Mouse (Mus musculus) embryonic fibroblast, embryonic 13.5 days (primary cell): ENCODE measurements around the gene Ankrd33.

Experiments used
- CTCF ChIP-seq: IDR thresholded peaks from 2 replicates; pipeline ENCODE4 v1.5.1; 2011; ENCODE audit warnings: mild to moderate bottlenecking, control low read depth, low read length, moderate library complexity, borderline replicate concordance; ENCODE audit not compliant: insufficient read depth
- POLR2A ChIP-seq: IDR thresholded peaks from 2 replicates; pipeline ENCODE4 v1.6.1; 2011; ENCODE audit warnings: low read depth, mild to moderate bottlenecking, control low read depth, low read length, moderate library complexity

DNA sequence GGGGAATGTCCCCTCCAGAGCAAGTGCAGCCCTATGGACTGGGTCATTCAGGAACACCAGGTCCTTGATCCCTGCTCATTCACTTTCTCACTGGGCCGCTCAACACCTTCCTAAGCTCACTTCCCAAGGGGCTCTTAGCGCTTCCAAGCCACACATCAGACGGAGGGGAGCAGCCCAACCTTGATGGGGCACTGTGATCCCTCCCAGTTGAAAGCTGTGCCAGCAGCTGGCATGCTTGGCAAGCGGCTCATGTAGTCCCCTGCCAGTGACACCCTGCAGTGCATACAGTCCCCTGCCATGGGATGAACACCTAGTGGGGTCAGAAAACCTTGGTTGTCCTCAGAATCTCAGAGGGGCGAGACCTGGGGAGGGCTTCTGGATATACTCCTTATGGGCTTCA is 41.5 kb upstream of the Ankrd33 start:
- no peak for TF ChIP-seq CTCF
- no peak for TF ChIP-seq POLR2A
